Mouse (Mus musculus): ENCODE results near the gene Snai3. TPM values are rescaled to one million over a fixed set of nuclear protein-coding genes. Genes with fewer than 3 reads are reported as not detected.
A peak's percentile ranks its signal among the peaks of the same experiment; 100 is the strongest.

The Snai3 gene
- polyA plus RNA-seq, 1 experiment from 2014 or later, result 0.16 TPM

DNA sequence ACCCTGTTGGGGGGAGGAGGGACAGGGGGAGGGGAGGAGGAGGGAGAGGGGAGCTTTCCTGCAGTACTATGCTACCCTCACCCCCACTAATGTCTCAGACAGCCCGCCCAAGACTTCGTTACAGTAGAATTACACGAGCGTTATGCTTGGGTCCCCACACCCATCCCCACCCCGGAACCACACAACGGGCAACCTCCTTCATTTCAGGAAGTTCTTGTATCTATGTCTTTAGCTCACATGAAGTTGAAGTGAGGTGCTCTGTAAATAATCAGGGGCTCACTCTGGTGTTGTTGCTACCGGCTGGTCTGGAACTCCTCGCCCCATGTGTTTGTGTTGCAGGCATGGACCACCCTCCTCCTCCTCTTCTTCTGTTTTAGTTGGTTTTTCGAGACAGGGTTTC lies 32.4 kb downstream of the Snai3 start:
- no peaks in the 10 kb centered on the region for H3K27me3 ChIP-seq
- H3K27ac ChIP-seq, result no peak overlapping the region
- 88% methylated on average over 9 of the region's 9 CpGs for WGBS
- no peak for ATAC-seq (ENCODE audit: insufficient number of reproducible peaks, insufficient read depth, low FRiP score, low TSS enrichment, low read depth)
- peaks cover 17% of the 10 kb centered on the region for H3K4me1 ChIP-seq (replicated peaks)
- no peak overlapping the region for H3K4me3 ChIP-seq (replicated peaks)
- H3K4me2 ChIP-seq, result no peak overlapping the region
- peaks cover 10% of the 10 kb centered on the region for H3K36me3 ChIP-seq
- no peaks in the 10 kb centered on the region for H3K9me3 ChIP-seq
- H3K9ac ChIP-seq (replicated peaks), result no peak overlapping the region

DNA sequence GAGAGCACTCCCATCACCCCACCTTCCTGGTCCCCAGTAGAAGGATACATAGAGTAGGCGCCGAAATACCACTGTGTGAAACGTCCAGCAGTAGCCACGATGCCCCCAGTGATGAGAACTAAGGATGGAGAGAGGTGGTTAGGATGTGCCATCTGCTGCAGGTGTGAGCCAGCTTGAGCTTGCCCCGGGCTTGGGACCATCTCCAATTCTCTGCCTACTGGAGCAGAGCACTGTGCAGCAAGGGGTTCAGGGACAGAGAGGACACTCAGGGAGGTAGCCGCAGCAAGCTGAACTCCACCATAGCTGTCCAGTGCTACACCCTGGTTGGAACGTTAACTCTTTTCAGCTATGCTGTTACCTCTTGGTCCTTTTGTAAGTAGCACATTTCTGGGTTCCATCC lies 32.9 kb downstream of the Snai3 start:
- 94% methylated on average over 7 of the region's 7 CpGs for WGBS
- H3K36me3 ChIP-seq, result peaks cover 10% of the 10 kb centered on the region

DNA sequence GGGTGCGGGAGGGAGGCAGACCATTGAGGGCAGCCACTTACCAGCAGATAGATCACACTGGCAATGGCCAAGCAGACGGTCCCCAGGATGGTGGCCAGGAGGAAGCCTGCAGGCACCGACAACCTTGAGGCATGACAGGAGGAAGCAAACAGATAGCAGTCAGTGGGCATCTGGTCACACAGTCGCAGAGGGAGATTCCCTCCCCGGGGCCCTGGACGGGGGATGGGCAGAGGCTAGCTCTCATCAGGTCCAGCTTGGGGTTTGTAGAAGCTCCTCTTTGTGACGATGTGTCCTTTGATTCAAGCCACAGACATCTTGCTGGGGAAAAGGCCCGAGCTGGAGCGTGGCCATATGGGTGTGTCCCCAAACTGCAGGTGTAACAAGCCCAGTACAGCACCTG lies 34.4 kb downstream of the Snai3 start:
- ATAC-seq (ENCODE audit: insufficient number of reproducible peaks, insufficient read depth, low FRiP score, low TSS enrichment, low read depth), result no peak
- no peaks in the 10 kb centered on the region for H3K9me3 ChIP-seq
- WGBS, result 77% methylated on average over 9 of the region's 9 CpGs
- H3K27ac ChIP-seq, result no peak overlapping the region
- H3K4me3 ChIP-seq (replicated peaks), result no peak overlapping the region
- peaks cover 10% of the 10 kb centered on the region for H3K36me3 ChIP-seq
- no peak overlapping the region for H3K4me2 ChIP-seq
- H3K9ac ChIP-seq (replicated peaks), result no peak overlapping the region
- H3K4me1 ChIP-seq (replicated peaks), result no peaks in the 10 kb centered on the region
- no peaks in the 10 kb centered on the region for H3K27me3 ChIP-seq

More for the DNA sequence above, 32.9 kb downstream of the Snai3 start:
- no peak overlapping the region for H3K4me2 ChIP-seq
- no peaks in the 10 kb centered on the region for H3K9me3 ChIP-seq
- H3K4me3 ChIP-seq (replicated peaks), result no peak overlapping the region
- H3K27ac ChIP-seq, result no peak overlapping the region
- H3K27me3 ChIP-seq, result no peaks in the 10 kb centered on the region
- H3K9ac ChIP-seq (replicated peaks), result no peak overlapping the region
- peaks cover 12% of the 10 kb centered on the region for H3K4me1 ChIP-seq (replicated peaks)
- ATAC-seq (ENCODE audit: insufficient number of reproducible peaks, insufficient read depth, low FRiP score, low TSS enrichment, low read depth), result no peak

DNA sequence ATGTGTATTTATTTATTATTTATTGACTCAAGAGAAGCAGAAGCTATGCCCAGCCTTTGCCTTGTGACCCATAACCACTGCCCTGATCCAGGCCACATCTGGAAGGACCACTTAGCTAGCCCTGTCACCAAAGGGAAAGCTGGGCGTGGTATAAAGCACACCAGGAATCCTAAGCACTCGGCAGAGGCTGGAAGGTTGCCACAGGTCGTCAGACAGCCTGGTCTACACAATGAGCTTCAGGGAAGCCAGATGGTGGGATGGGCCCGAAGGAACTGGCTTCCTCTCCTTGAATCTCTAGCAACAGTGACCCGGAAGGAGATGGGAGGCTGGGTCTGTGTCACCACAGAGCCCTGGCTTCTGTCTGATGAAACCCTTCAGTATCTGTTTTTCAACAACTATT lies 36.9 kb downstream of the Snai3 start:
- Histone ChIP-seq H3K4me3 (replicated peaks) (no peak overlapping the region), H3K9me3 (no peaks in the 10 kb centered on the region), H3K27me3 (no peaks in the 10 kb centered on the region), H3K4me1 (replicated peaks) (no peaks in the 10 kb centered on the region), H3K9ac (replicated peaks) (no peak overlapping the region), H3K36me3 (peaks cover 18% of the 10 kb centered on the region), H3K4me2 (no peak overlapping the region), H3K27ac (no peak overlapping the region)
- ATAC-seq (ENCODE audit: insufficient number of reproducible peaks, insufficient read depth, low FRiP score, low TSS enrichment, low read depth), result no peak
- 56% methylated on average over 5 of the region's 5 CpGs for WGBS

DNA sequence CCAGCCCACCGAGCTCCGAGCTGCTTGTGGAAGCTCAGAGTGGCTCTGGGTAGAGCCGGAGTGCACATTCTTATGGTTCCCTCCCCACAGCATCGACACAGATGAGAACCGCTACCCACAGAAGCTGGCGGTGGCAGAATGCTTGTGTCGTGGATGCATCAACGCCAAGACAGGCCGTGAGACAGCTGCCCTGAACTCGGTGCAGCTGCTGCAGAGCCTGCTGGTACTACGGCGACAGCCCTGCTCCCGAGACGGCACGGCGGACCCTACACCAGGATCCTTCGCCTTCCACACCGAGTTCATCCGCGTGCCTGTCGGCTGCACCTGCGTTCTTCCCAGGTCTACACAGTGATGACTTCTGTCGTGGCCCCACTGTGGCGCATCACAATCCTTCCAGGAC lies 37.3 kb downstream of the Snai3 start:
- ATAC-seq (ENCODE audit: insufficient number of reproducible peaks, insufficient read depth, low FRiP score, low TSS enrichment, low read depth), result no peak
- no peaks in the 10 kb centered on the region for H3K9me3 ChIP-seq
- no peak overlapping the region for H3K4me2 ChIP-seq
- no peaks in the 10 kb centered on the region for H3K27me3 ChIP-seq
- no peak overlapping the region for H3K27ac ChIP-seq
- peaks cover 23% of the 10 kb centered on the region for H3K36me3 ChIP-seq
- H3K4me1 ChIP-seq (replicated peaks), result no peaks in the 10 kb centered on the region
- no peak overlapping the region for H3K4me3 ChIP-seq (replicated peaks)
- H3K9ac ChIP-seq (replicated peaks), result no peak overlapping the region
- 87% methylated on average over 24 of the region's 24 CpGs for WGBS

DNA sequence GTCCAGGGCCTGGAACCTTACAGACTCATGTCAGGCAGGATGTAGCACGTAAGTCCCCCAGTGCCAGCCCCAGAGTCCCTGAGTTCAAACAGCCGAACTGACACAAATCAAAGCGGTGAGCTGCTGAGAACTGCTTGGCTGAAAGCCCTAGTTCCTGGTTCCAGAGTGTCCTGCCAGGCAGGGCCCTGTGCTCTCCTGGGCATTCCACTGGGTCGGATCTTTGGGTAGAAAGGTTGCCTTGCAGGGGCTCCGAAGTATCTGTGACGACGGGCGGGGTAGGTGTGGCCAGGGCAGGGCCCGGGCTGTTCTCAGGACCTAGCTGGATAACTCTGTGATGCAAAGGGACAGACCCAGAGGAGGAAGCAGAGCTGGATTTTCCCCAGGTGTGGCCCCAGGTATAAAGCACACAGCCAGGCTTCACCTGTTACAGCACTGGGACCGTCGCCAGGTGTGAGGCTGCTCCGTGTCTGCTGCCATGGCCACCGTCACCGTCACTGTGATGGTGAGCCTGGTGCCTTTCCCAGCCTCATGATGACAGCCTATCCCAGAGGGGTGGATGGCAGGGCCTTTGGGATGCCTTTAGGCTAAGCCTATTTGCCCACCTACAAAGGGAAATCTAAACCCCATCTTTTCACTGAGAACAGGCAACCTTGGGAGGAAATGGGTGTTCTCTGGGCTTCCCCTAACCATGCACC lies 39.0 kb downstream of the Snai3 start, which contains the start of gene Il17c:
TSS of gene Il17c (plus strand) at position 645 of the 695 bp plus-strand sequence.
- Histone ChIP-seq H3K9me3 (no peaks in the 10 kb centered on the region), H3K4me2 (no peak within 1 kb of the TSS), H3K27ac (no peak within 1 kb of the TSS), H3K4me1 (replicated peaks) (no peaks in the 10 kb centered on the region), H3K27me3 (no peaks in the 10 kb centered on the region), H3K9ac (replicated peaks) (no peak within 1 kb of the TSS), H3K36me3 (peaks cover 38% of the 10 kb centered on the region), H3K4me3 (replicated peaks) (no peak within 1 kb of the TSS)
- no peak for ATAC-seq (ENCODE audit: insufficient number of reproducible peaks, insufficient read depth, low FRiP score, low TSS enrichment, low read depth)
- WGBS, result 80% methylated on average over 14 of the region's 14 CpGs

DNA sequence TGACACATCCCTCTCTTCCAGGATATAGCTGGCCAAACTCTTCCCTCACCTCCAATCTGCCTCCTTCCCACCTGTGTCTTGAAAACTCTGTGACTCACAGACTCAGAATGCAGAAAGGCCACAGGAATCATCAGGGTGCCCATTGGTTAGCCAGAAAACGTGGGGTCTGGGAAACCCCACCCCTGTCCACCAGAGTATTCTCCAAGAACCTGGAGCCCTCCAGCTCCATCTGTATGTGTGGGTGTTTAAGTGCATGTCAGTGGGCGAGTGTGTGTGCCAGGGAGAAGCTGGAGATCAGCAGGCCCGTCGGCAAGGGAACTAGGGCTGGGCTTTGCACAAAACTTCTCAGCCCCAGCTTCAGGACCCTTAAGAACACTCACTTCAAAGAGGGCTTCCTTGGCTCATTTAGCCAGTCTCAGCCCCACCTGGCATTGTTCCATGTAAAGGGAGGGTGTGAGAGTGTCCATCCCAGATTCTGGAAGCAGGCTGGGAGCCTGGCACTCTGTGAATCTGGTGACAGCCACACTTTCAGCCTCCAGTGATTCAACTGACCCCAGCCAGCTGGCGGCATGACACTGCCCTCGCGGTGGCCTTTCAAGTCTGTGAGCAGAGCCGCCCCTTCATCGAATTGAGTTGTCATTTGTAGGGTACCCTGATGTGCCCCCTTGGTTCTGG lies 40.5 kb downstream of the Snai3 start:
- Histone ChIP-seq H3K4me3 (replicated peaks) (no peak overlapping the region), H3K4me1 (replicated peaks) (no peaks in the 10 kb centered on the region), H3K36me3 (peaks cover 43% of the 10 kb centered on the region), H3K27ac (peak overlapping the region; percentile 13; the same call in 1 of the 2 replicates), H3K9me3 (no peaks in the 10 kb centered on the region), H3K27me3 (no peaks in the 10 kb centered on the region), H3K9ac (replicated peaks) (no peak overlapping the region), H3K4me2 (no peak overlapping the region)
- no peak for ATAC-seq (ENCODE audit: insufficient number of reproducible peaks, insufficient read depth, low FRiP score, low TSS enrichment, low read depth)
- WGBS, result 72% methylated on average over 9 of the region's 9 CpGs

DNA sequence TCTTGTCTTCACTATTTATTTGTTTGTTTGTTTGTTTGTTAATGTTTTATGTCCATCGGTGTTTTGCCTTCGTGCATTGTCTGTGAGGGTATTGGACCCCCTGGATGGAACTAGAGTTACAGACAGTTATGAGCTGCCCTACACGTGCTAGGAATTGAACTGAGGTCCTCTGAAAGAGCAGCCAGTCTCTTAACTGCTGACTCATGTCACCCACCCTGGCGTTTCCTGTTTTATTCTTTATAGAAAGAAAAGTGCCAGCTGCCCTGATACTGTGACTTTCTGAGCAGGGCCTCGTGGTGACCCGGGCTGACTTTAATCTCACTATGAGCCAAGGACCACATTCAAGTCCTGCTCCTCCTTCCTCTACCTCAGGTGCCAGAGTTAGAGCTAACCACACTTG lies 45.0 kb downstream of the Snai3 start:
- Histone ChIP-seq H3K4me2 (no peak overlapping the region), H3K4me3 (replicated peaks) (no peak overlapping the region), H3K36me3 (peaks cover 88% of the 10 kb centered on the region), H3K9ac (replicated peaks) (no peak overlapping the region), H3K27me3 (no peaks in the 10 kb centered on the region), H3K27ac (no peak overlapping the region), H3K9me3 (no peaks in the 10 kb centered on the region), H3K4me1 (replicated peaks) (no peaks in the 10 kb centered on the region)
- 87% methylated on average over 6 of the region's 6 CpGs for WGBS
- ATAC-seq (ENCODE audit: insufficient number of reproducible peaks, insufficient read depth, low FRiP score, low TSS enrichment, low read depth), result no peak

DNA sequence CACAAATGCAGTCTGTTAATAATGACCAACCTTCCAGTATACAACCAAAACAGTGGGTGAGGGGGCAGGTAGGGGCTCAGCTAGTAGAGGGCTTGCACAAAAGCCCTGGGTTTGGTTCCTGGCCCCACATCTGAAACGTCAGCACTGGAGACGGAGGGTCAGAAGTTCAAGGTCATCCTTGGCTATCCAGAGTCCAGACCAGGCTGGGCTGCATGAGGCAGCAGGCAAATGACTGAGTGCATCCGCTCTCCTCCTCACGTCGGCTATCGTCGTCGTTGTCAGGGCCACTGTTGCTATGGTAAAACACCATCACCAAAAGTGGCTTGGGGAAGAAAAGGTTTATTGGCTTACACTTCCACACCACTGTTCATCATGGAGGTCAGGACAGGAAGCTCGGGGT lies 46.2 kb downstream of the Snai3 start:
- H3K36me3 ChIP-seq, result peaks cover 98% of the 10 kb centered on the region
- no peaks in the 10 kb centered on the region for H3K9me3 ChIP-seq
- no peak for ATAC-seq (ENCODE audit: insufficient number of reproducible peaks, insufficient read depth, low FRiP score, low TSS enrichment, low read depth)
- H3K4me1 ChIP-seq (replicated peaks), result no peaks in the 10 kb centered on the region
- no peak overlapping the region for H3K27ac ChIP-seq
- H3K27me3 ChIP-seq, result no peaks in the 10 kb centered on the region
- H3K4me3 ChIP-seq (replicated peaks), result no peak overlapping the region
- H3K4me2 ChIP-seq, result no peak overlapping the region
- no peak overlapping the region for H3K9ac ChIP-seq (replicated peaks)
- WGBS, result 88% methylated on average over 9 of the region's 9 CpGs

DNA sequence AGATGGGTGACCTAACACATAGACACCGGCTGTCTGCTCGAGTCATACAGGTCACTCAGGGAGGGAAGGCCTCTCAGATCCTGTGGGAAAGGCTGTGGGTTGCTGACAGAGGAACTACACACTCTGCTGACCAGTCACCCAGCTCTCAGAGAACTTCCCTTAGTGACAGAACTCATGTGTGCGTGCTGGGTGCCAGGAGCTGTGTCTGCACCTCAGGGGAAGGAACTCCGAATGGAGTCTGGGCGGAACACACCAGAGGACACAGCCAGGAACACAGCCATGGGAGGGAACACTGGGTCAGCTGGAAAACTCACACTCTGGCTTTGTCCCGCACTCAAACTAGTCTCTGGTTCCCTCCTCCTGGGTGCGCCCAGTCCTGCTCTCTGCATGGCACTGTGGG lies 52.9 kb downstream of the Snai3 start:
- ATAC-seq (ENCODE audit: insufficient number of reproducible peaks, insufficient read depth, low FRiP score, low TSS enrichment, low read depth), result no peak
- H3K4me2 ChIP-seq, result no peak overlapping the region
- H3K4me3 ChIP-seq (replicated peaks), result no peak overlapping the region
- WGBS, result 90% methylated on average over 7 of the region's 7 CpGs
- peaks cover 100% of the 10 kb centered on the region for H3K36me3 ChIP-seq
- no peaks in the 10 kb centered on the region for H3K9me3 ChIP-seq
- no peak overlapping the region for H3K27ac ChIP-seq
- no peaks in the 10 kb centered on the region for H3K4me1 ChIP-seq (replicated peaks)
- H3K9ac ChIP-seq (replicated peaks), result no peak overlapping the region
- H3K27me3 ChIP-seq, result no peaks in the 10 kb centered on the region

DNA sequence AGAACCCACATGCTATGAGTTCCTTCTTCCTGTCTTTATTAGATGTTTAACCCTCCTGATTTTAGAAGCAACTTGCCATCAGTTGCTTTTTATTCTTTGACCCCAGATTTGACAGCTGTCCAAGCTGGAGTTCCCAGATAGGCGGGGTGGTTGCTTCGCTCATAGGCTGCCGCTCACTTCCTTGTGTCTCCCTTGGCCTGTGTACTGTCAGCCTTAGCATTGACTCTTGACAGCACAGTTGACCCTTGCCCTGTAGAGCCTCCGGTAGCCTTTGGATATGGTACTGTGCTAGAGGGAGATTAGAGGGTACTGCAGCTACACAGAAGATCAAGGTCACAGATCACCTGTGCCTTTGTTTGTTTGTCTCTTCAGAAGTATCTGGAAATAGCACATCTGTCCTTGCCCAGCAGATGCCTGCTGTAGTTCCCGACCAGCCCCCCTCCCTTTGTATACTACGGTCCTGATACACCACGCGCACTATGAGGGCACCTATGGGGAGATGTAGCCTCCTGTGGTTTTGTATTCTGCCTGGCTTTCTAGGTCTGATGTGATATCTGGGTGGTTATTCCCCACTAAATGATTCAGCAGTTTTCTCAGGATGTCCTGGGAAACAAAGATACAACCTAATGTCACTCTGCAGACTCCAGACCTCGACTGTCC lies 55.3 kb downstream of the Snai3 start:
- H3K4me1 ChIP-seq (replicated peaks), result no peaks in the 10 kb centered on the region
- no peaks in the 10 kb centered on the region for H3K9me3 ChIP-seq
- no peak for ATAC-seq (ENCODE audit: insufficient number of reproducible peaks, insufficient read depth, low FRiP score, low TSS enrichment, low read depth)
- H3K4me3 ChIP-seq (replicated peaks), result no peak overlapping the region
- 93% methylated on average over 9 of the region's 9 CpGs for WGBS
- H3K27ac ChIP-seq, result no peak overlapping the region
- H3K27me3 ChIP-seq, result no peaks in the 10 kb centered on the region
- no peak overlapping the region for H3K4me2 ChIP-seq
- peaks cover 100% of the 10 kb centered on the region for H3K36me3 ChIP-seq
- H3K9ac ChIP-seq (replicated peaks), result no peak overlapping the region
